13 mouse cellular contexts compared by ENCODE assay signal in genomic region chr1:189362579-189362978, GRCm38 (mm10).
"Had no signal": no experiment of that assay in that cellular context is flagged by ENCODE, and none has a peak within 500 bp of the region (broad histone marks: within the 10 kb centered on the region; RNA-seq: fewer than 3 reads in every experiment).

No protein-coding gene starts in this region.

- H3K27me3 ChIP-seq: limb, embryonic 13.5 days; neural tube, embryonic 12.5 days had no signal

- H3K4me1 ChIP-seq: neural tube, embryonic 12.5 days had no signal

- H3K27ac ChIP-seq: kidney, postnatal 0 days; limb, embryonic 13.5 days; liver, embryonic 14.5 days; neural tube, embryonic 12.5 days; stomach, postnatal 0 days had no signal

- DNase-seq: kidney, postnatal 36 days; layer of hippocampus, adult 9-11 months; layer of hippocampus, postnatal 36 days; lung, adult 18-20 months; lung, postnatal 36 days; midbrain, embryonic 14.5 days; thymus, adult 2 months; thymus, postnatal 36 days had no signal

- H3K4me3 ChIP-seq: limb, embryonic 13.5 days; neural tube, embryonic 12.5 days had no signal

- H3K36me3 ChIP-seq: limb, embryonic 13.5 days; neural tube, embryonic 12.5 days had no signal
